Mouse (Mus musculus): Measurements from ENCODE around the gene Rfx4.

GRCm38 (mm10) chr10:84871285-84871684 lies 115.4 kb downstream of the Rfx4 start:
- TF ChIP-seq CTCF (IDR thresholded peaks at IDR 0.05; ENCODE audit: borderline replicate concordance, extremely low read depth, insufficient read depth, insufficient read length) (no peak), POLR2A (IDR thresholded peaks at IDR 0.05; ENCODE audit: borderline replicate concordance, extremely low read depth, insufficient read depth, insufficient read length, poor library complexity, severe bottlenecking) (no peak)
